In the genomic region with DNA sequence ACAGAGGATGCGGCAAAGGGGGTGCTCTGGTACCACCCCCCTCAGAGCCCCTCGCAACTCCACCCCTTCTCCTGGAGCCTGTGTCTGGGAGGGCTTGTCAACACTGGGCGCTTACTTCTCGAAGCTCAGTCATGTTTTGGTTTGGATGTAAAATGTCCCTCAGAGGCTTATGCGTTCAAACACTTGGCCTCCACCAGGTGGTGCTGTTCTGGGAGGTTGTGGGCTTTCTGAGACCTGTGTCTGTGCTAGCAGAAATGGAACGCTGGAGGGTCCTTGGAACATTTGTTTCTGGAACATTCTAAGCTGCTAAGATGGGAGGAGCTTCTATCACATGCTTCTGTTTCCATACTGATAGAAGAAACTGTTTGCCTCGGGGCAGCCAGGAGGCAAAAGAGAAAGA, we compare ENCODE assay signal across 17 mouse cellular contexts.
DNase-seq lines count a peak whose midpoint lies in the region; ATAC-seq and TF ChIP-seq lines count a peak whose summit lies in the region.
"Had no signal": no experiment of that assay in that cellular context is flagged by ENCODE, and none has a peak within 500 bp of the region (broad histone marks: within the 10 kb centered on the region; RNA-seq: fewer than 3 reads in every experiment).

No protein-coding gene starts in this region.

- no peak overlapping the region for H3K9ac ChIP-seq in kidney, postnatal 0 days (ENCODE audit: low read depth, low read length)
- no peak overlapping the region for H3K9ac ChIP-seq in kidney, embryonic 15.5 days
- H3K9ac ChIP-seq in lung, embryonic 14.5 days, result no peak overlapping the region
- H3K9ac ChIP-seq: forebrain, embryonic 13.5 days; limb, embryonic 15.5 days had no signal

- no peaks in the 10 kb centered on the region for H3K27me3 ChIP-seq in kidney, postnatal 0 days (ENCODE audit: insufficient read depth, low read length)
- no peaks in the 10 kb centered on the region for H3K27me3 ChIP-seq in kidney, embryonic 15.5 days
- H3K27me3 ChIP-seq in lung, embryonic 14.5 days (ENCODE audit: insufficient read depth, low read length), result no peaks in the 10 kb centered on the region
- no peaks in the 10 kb centered on the region for H3K27me3 ChIP-seq in small intestine, adult 2 months (ENCODE audit: control insufficient read depth, insufficient read depth, low read length)
- H3K27me3 ChIP-seq: forebrain, embryonic 13.5 days; limb, embryonic 15.5 days had no signal

- WGBS in kidney, postnatal 0 days, result 93% methylated on average over 7 of the region's 7 CpGs
- 92% methylated on average over 7 of the region's 7 CpGs for WGBS in kidney, embryonic 15.5 days
- 93% methylated on average over 7 of the region's 7 CpGs for WGBS in lung, embryonic 14.5 days
- WGBS in small intestine, adult 2 months, result 95% methylated on average over 7 of the region's 7 CpGs

- H3K9me3 ChIP-seq in kidney, postnatal 0 days (replicated peaks; ENCODE audit: low read length), result no peaks in the 10 kb centered on the region
- H3K9me3 ChIP-seq in kidney, embryonic 15.5 days (replicated peaks), result no peaks in the 10 kb centered on the region
- no peaks in the 10 kb centered on the region for H3K9me3 ChIP-seq in lung, embryonic 14.5 days (ENCODE audit: low read depth, low read length)
- H3K9me3 ChIP-seq: limb, embryonic 15.5 days had no signal

- no peak for TF ChIP-seq POLR2A in small intestine, adult 2 months (IDR thresholded peaks at IDR 0.05; ENCODE audit: low read depth, low read length)

- H3K4me2 ChIP-seq in kidney, postnatal 0 days (ENCODE audit: low read length), result no peak overlapping the region
- no peak overlapping the region for H3K4me2 ChIP-seq in kidney, embryonic 15.5 days
- H3K4me2 ChIP-seq in lung, embryonic 14.5 days, result no peak overlapping the region
- H3K4me2 ChIP-seq: forebrain, embryonic 13.5 days; limb, embryonic 15.5 days had no signal

- ATAC-seq in CD4-positive, CD25-positive, alpha-beta regulatory T cell, adult 4 months, result no peak
- ATAC-seq in kidney, postnatal 0 days (replicated peaks; ENCODE audit: low FRiP score, low read depth), result no peak
- no peak for ATAC-seq in kidney, embryonic 15.5 days (replicated peaks; ENCODE audit: low FRiP score)
- ATAC-seq in lung, embryonic 14.5 days (ENCODE audit: insufficient read depth), result no peak
- no peak for ATAC-seq in inflammation-experienced regulatory T-cells, adult 6 months
- ATAC-seq: forebrain, embryonic 13.5 days; midbrain, embryonic 16.5 days had no signal

- no peak overlapping the region for H3K4me3 ChIP-seq in kidney, postnatal 0 days (replicated peaks; ENCODE audit: low read depth, low read length)
- no peak overlapping the region for H3K4me3 ChIP-seq in kidney, embryonic 15.5 days (replicated peaks)
- no peak overlapping the region for H3K4me3 ChIP-seq in lung, embryonic 14.5 days (ENCODE audit: low read depth, low read length)
- no peak overlapping the region for H3K4me3 ChIP-seq in small intestine, adult 2 months (ENCODE audit: low read depth, low read length)
- H3K4me3 ChIP-seq: forebrain, embryonic 13.5 days; limb, embryonic 15.5 days had no signal

- peak; percentile 36 for DNase-seq in CD4-positive, CD25-positive, alpha-beta regulatory T cell, adult 2 months (ENCODE audit: low read depth, low spot score)
- DNase-seq in kidney, postnatal 0 days (ENCODE audit: low spot score), result no peak
- DNase-seq in lung, embryonic 14.5 days, result no peak
- no peak for DNase-seq in lung, postnatal 25 days (ENCODE audit: low spot score)
- DNase-seq: cerebellum, adult 9-11 months; gastrocnemius, postnatal 14 days; layer of hippocampus, postnatal 36 days; lung, postnatal 10 days; thymus, postnatal 14 days had no signal

- no peaks in the 10 kb centered on the region for H3K36me3 ChIP-seq in kidney, postnatal 0 days (ENCODE audit: insufficient read depth, low read length)
- H3K36me3 ChIP-seq in kidney, embryonic 15.5 days, result no peaks in the 10 kb centered on the region
- H3K36me3 ChIP-seq in lung, embryonic 14.5 days (ENCODE audit: insufficient read depth), result no peaks in the 10 kb centered on the region
- no peaks in the 10 kb centered on the region for H3K36me3 ChIP-seq in small intestine, adult 2 months (ENCODE audit: control insufficient read depth, insufficient read depth, low read length)
- H3K36me3 ChIP-seq: limb, embryonic 15.5 days had no signal

- peak; percentile 31; the same call in 1 of the 2 replicates for TF ChIP-seq CTCF in kidney, postnatal 0 days (IDR thresholded peaks at IDR 0.05; ENCODE audit: low read depth)
- TF ChIP-seq CTCF in lung, embryonic 14.5 days (IDR thresholded peaks at IDR 0.05; ENCODE audit: low read depth), result peak; percentile 41
- peak; percentile 27; the same call in 1 of the 2 replicates for TF ChIP-seq CTCF in small intestine, adult 2 months (IDR thresholded peaks at IDR 0.05; ENCODE audit: extremely low read depth, insufficient read length, insufficient replicate concordance, low read depth, low read length)

- 0 out of 2 replicates have a peak, but pooled peaks cover 3% of the 10 kb centered on the region for H3K4me1 ChIP-seq in kidney, postnatal 0 days (replicated peaks; ENCODE audit: insufficient read depth, low read length)
- no peaks in the 10 kb centered on the region for H3K4me1 ChIP-seq in kidney, embryonic 15.5 days
- H3K4me1 ChIP-seq in lung, embryonic 14.5 days (ENCODE audit: insufficient read depth), result no peaks in the 10 kb centered on the region
- H3K4me1 ChIP-seq in small intestine, adult 2 months (ENCODE audit: control insufficient read depth, insufficient read depth, insufficient read length, low read length), result peaks cover 2% of the 10 kb centered on the region
- H3K4me1 ChIP-seq: forebrain, embryonic 13.5 days had no signal

- no peak overlapping the region for H3K27ac ChIP-seq in kidney, postnatal 0 days
- no peak overlapping the region for H3K27ac ChIP-seq in kidney, embryonic 15.5 days
- no peak overlapping the region for H3K27ac ChIP-seq in lung, embryonic 14.5 days (ENCODE audit: low read depth)
- H3K27ac ChIP-seq in small intestine, adult 2 months (ENCODE audit: insufficient read depth, low read depth, low read length), result no peak overlapping the region
- H3K27ac ChIP-seq: forebrain, embryonic 13.5 days; limb, embryonic 15.5 days; stomach, postnatal 0 days had no signal
